Mouse (Mus musculus) embryonic facial prominence, embryonic 15.5 days (tissue): ENCODE measurements around the gene Ccdc18. TPM values are rescaled to one million over a fixed set of nuclear protein-coding genes. Genes with fewer than 3 reads are reported as not detected.

Source experiments
- ATAC-seq: fragments of 200-750 bp; cut with Nextera tagmentation; 2 replicates; pipeline ENCODE4 v1.8.0; 2017; ENCODE audit warnings: low read depth, moderate TSS enrichment; ENCODE audit not compliant: insufficient number of reproducible peaks, low FRiP score, low TSS enrichment
- H3K27ac ChIP-seq: fragments of 300-500 bp; sonication (generic); replicated peaks from 2 replicates; pipeline ENCODE4 v1.5.1; 2015; ENCODE audit warnings: mild to moderate bottlenecking, inconsistent platforms
- H3K27me3 ChIP-seq: fragments of 300-500 bp; sonication (generic); 2 replicates; pipeline ENCODE4 v1.6.1; 2015; ENCODE audit warnings: inconsistent platforms
- H3K36me3 ChIP-seq: fragments of 300-500 bp; sonication (generic); 2 replicates; pipeline ENCODE4 v1.6.1; 2015; ENCODE audit warnings: mild to moderate bottlenecking, inconsistent platforms
- H3K4me1 ChIP-seq: fragments of 300-500 bp; sonication (generic); 2 replicates; pipeline ENCODE4 v1.6.1; 2015; ENCODE audit warnings: inconsistent platforms
- H3K4me2 ChIP-seq: fragments of 300-500 bp; sonication (generic); replicated peaks from 2 replicates; pipeline ENCODE4 v1.6.1; 2015; ENCODE audit warnings: mild to moderate bottlenecking, inconsistent platforms
- H3K4me3 ChIP-seq: fragments of 300-500 bp; sonication (generic); replicated peaks from 2 replicates; pipeline ENCODE4 v1.5.1; 2015; ENCODE audit warnings: mild to moderate bottlenecking, inconsistent platforms
- H3K9ac ChIP-seq: fragments of 300-500 bp; sonication (generic); 2 replicates; pipeline ENCODE4 v1.6.1; 2015; ENCODE audit warnings: inconsistent platforms
- H3K9me3 ChIP-seq: fragments of 300-500 bp; sonication (generic); replicated peaks from 2 replicates; pipeline ENCODE4 v1.6.1; 2016; ENCODE audit warnings: inconsistent platforms
- WGBS: fragments of 180-500 bp; shearing (Covaris S2); methylation state at CpG from one replicate; pipeline ENCODE4 v1.1.7; 2015; 5-methylcytosine and 5-hydroxymethylcytosine counted together
- polyA plus RNA-seq: library from polyadenylated mRNA; unstranded; fragments of >200 nt; fragmentation: Nextera tagmentation; extraction: Ambion mirVana; gene quantifications from 2 replicates; pipeline ENCODE4 v1.2.1, GENCODE M21; 2015

The Ccdc18 gene
- polyA plus RNA-seq, 1 experiment from 2014 or later, result 11.0 TPM

- WGBS, result 80% methylated on average over 2 of the region's 2 CpGs
- Histone ChIP-seq H3K4me3 (no peak overlapping the region), H3K9ac (no peak overlapping the region), H3K27me3 (no peaks in the 10 kb centered on the region), H3K27ac (no peak overlapping the region), H3K36me3 (no peaks in the 10 kb centered on the region), H3K4me2 (no peak overlapping the region), H3K4me1 (no peaks in the 10 kb centered on the region), H3K9me3 (no peaks in the 10 kb centered on the region)
- no peak for ATAC-seq
Observed at GRCm38 (mm10) chr5:108160796-108161195, 28.1 kb downstream of the Ccdc18 start.

GRCm38 (mm10) chr5:108163695-108164094, 31.0 kb downstream of the Ccdc18 start:
- Histone ChIP-seq H3K27ac (no peak overlapping the region), H3K27me3 (no peaks in the 10 kb centered on the region), H3K9ac (no peak overlapping the region), H3K36me3 (no peaks in the 10 kb centered on the region), H3K4me3 (no peak overlapping the region), H3K9me3 (no peaks in the 10 kb centered on the region), H3K4me1 (no peaks in the 10 kb centered on the region), H3K4me2 (no peak overlapping the region)
- ATAC-seq, result no peak
- WGBS, result 31% methylated on average over 1 of the region's 1 CpGs

GRCm38 (mm10) chr5:108184050-108184449, 51.4 kb downstream of the Ccdc18 start:
- Histone ChIP-seq H3K9ac (no peak overlapping the region), H3K36me3 (no peaks in the 10 kb centered on the region), H3K4me2 (no peak overlapping the region), H3K27me3 (no peaks in the 10 kb centered on the region), H3K27ac (no peak overlapping the region), H3K4me3 (no peak overlapping the region), H3K9me3 (no peaks in the 10 kb centered on the region), H3K4me1 (no peaks in the 10 kb centered on the region)
- no peak for ATAC-seq
- WGBS, result 80% methylated on average over 2 of the region's 2 CpGs

- ATAC-seq, result no peak
- Histone ChIP-seq H3K4me1 (no peaks in the 10 kb centered on the region), H3K4me2 (no peak overlapping the region), H3K27ac (no peak overlapping the region), H3K4me3 (no peak overlapping the region), H3K9me3 (no peaks in the 10 kb centered on the region), H3K27me3 (no peaks in the 10 kb centered on the region), H3K9ac (no peak overlapping the region), H3K36me3 (no peaks in the 10 kb centered on the region)
Observed at GRCm38 (mm10) chr5:108188967-108189366, 56.3 kb downstream of the Ccdc18 start.

- H3K4me1 ChIP-seq, result no peaks in the 10 kb centered on the region
- no peak for ATAC-seq
- H3K4me2 ChIP-seq, result no peak overlapping the region
- H3K27me3 ChIP-seq, result no peaks in the 10 kb centered on the region
- no peak overlapping the region for H3K4me3 ChIP-seq
- H3K9ac ChIP-seq, result no peak overlapping the region
- no peaks in the 10 kb centered on the region for H3K36me3 ChIP-seq
- no peak overlapping the region for H3K27ac ChIP-seq
- H3K9me3 ChIP-seq, result no peaks in the 10 kb centered on the region
Observed at GRCm38 (mm10) chr5:108206008-108206407, 73.3 kb downstream of the Ccdc18 start.

- H3K36me3 ChIP-seq, result no peaks in the 10 kb centered on the region
- H3K4me1 ChIP-seq, result no peaks in the 10 kb centered on the region
- ATAC-seq, result no peak
- H3K4me2 ChIP-seq, result no peak overlapping the region
- H3K9me3 ChIP-seq, result no peaks in the 10 kb centered on the region
- no peak overlapping the region for H3K9ac ChIP-seq
- no peak overlapping the region for H3K27ac ChIP-seq
- H3K27me3 ChIP-seq, result no peaks in the 10 kb centered on the region
- no peak overlapping the region for H3K4me3 ChIP-seq
- 87% methylated on average over 4 of the region's 4 CpGs for WGBS
Observed at GRCm38 (mm10) chr5:108211512-108211911, 78.8 kb downstream of the Ccdc18 start.

GRCm38 (mm10) chr5:108214928-108215327, 82.3 kb downstream of the Ccdc18 start:
- Histone ChIP-seq H3K9me3 (no peaks in the 10 kb centered on the region), H3K27ac (no peak overlapping the region), H3K4me3 (no peak overlapping the region), H3K4me2 (no peak overlapping the region), H3K36me3 (no peaks in the 10 kb centered on the region), H3K27me3 (no peaks in the 10 kb centered on the region), H3K4me1 (no peaks in the 10 kb centered on the region), H3K9ac (no peak overlapping the region)
- ATAC-seq, result no peak
- 81% methylated on average over 2 of the region's 2 CpGs for WGBS

GRCm38 (mm10) chr5:108224077-108224476, 91.4 kb downstream of the Ccdc18 start:
- no peaks in the 10 kb centered on the region for H3K4me1 ChIP-seq
- no peaks in the 10 kb centered on the region for H3K36me3 ChIP-seq
- no peak overlapping the region for H3K9ac ChIP-seq
- no peak for ATAC-seq
- H3K27me3 ChIP-seq, result no peaks in the 10 kb centered on the region
- H3K27ac ChIP-seq, result no peak overlapping the region
- H3K4me2 ChIP-seq, result no peak overlapping the region
- no peak overlapping the region for H3K4me3 ChIP-seq
- H3K9me3 ChIP-seq, result no peaks in the 10 kb centered on the region

GRCm38 (mm10) chr5:108226159-108226558, 93.5 kb downstream of the Ccdc18 start:
- ATAC-seq, result no peak
- Histone ChIP-seq H3K27me3 (no peaks in the 10 kb centered on the region), H3K9ac (no peak overlapping the region), H3K27ac (no peak overlapping the region), H3K4me1 (no peaks in the 10 kb centered on the region), H3K4me3 (no peak overlapping the region), H3K36me3 (no peaks in the 10 kb centered on the region), H3K9me3 (no peaks in the 10 kb centered on the region), H3K4me2 (no peak overlapping the region)

GRCm38 (mm10) chr5:108246314-108246765, 113.7 kb downstream of the Ccdc18 start:
- 36% methylated on average over 3 of the region's 3 CpGs for WGBS
- ATAC-seq, result no peak
- Histone ChIP-seq H3K4me3 (no peak overlapping the region), H3K27ac (no peak overlapping the region), H3K9ac (no peak overlapping the region), H3K27me3 (no peaks in the 10 kb centered on the region), H3K9me3 (no peaks in the 10 kb centered on the region), H3K36me3 (no peaks in the 10 kb centered on the region), H3K4me2 (no peak overlapping the region), H3K4me1 (no peaks in the 10 kb centered on the region)

GRCm38 (mm10) chr5:108250033-108250432, 117.4 kb downstream of the Ccdc18 start:
- H3K4me3 ChIP-seq, result no peak overlapping the region
- H3K9ac ChIP-seq, result no peak overlapping the region
- H3K4me1 ChIP-seq, result no peaks in the 10 kb centered on the region
- no peaks in the 10 kb centered on the region for H3K36me3 ChIP-seq
- no peak overlapping the region for H3K4me2 ChIP-seq
- ATAC-seq, result no peak
- no peaks in the 10 kb centered on the region for H3K9me3 ChIP-seq
- H3K27ac ChIP-seq, result no peak overlapping the region
- H3K27me3 ChIP-seq, result no peaks in the 10 kb centered on the region
- WGBS, result 59% methylated on average over 2 of the region's 2 CpGs

GRCm38 (mm10) chr5:108255259-108255658, 122.6 kb downstream of the Ccdc18 start:
- Histone ChIP-seq H3K27me3 (no peaks in the 10 kb centered on the region), H3K27ac (no peak overlapping the region), H3K4me2 (no peak overlapping the region), H3K9ac (no peak overlapping the region), H3K9me3 (no peaks in the 10 kb centered on the region), H3K4me1 (no peaks in the 10 kb centered on the region), H3K36me3 (no peaks in the 10 kb centered on the region), H3K4me3 (no peak overlapping the region)
- no peak for ATAC-seq
- 81% methylated on average over 5 of the region's 5 CpGs for WGBS
